Mouse (Mus musculus) midbrain, embryonic 15.5 days (tissue): Measurements from ENCODE around the gene Kcnab1. TPM values are rescaled to one million over a fixed set of nuclear protein-coding genes. Genes with fewer than 3 reads are reported as not detected.
A peak's percentile ranks its signal among the peaks of the same experiment; 100 is the strongest.
"Not testable (repeated sequence)": the region's sequence is repeated elsewhere in the genome, so short reads cannot be mapped to it uniquely, and the experiment has no call there.

Experiments used
- ATAC-seq: fragments of 200-750 bp; cut with Nextera tagmentation; replicated peaks from 2 replicates; pipeline ENCODE4 v1.8.0; 2017; ENCODE audit warnings: moderate TSS enrichment
- H3K27ac ChIP-seq: fragments of 300-500 bp; sonication (generic); 2 replicates; pipeline ENCODE4 v1.5.1; 2015; ENCODE audit warnings: mild to moderate bottlenecking, inconsistent platforms
- H3K27me3 ChIP-seq: fragments of 300-500 bp; sonication (generic); replicated peaks from 2 replicates; pipeline ENCODE4 v1.6.1; 2015; ENCODE audit warnings: inconsistent platforms
- H3K36me3 ChIP-seq: fragments of 300-500 bp; sonication (generic); replicated peaks from 2 replicates; pipeline ENCODE4 v1.6.1; 2015; ENCODE audit warnings: inconsistent platforms
- H3K4me1 ChIP-seq: fragments of 300-500 bp; sonication (generic); 2 replicates; pipeline ENCODE4 v1.6.1; 2015; ENCODE audit warnings: inconsistent platforms
- H3K4me2 ChIP-seq: fragments of 300-500 bp; sonication (generic); 2 replicates; pipeline ENCODE4 v1.6.1; 2015; ENCODE audit warnings: inconsistent platforms, mild to moderate bottlenecking, moderate library complexity
- H3K4me3 ChIP-seq: fragments of 300-500 bp; sonication (generic); 2 replicates; pipeline ENCODE4 v1.5.1; 2015; ENCODE audit warnings: mild to moderate bottlenecking, inconsistent platforms
- H3K9ac ChIP-seq: fragments of 300-500 bp; sonication (generic); 2 replicates; pipeline ENCODE4 v1.6.1; 2015; ENCODE audit warnings: mild to moderate bottlenecking, inconsistent platforms
- H3K9me3 ChIP-seq: fragments of 300-500 bp; sonication (generic); 2 replicates; pipeline ENCODE4 v1.6.1; 2016; ENCODE audit warnings: inconsistent platforms
- WGBS: fragments of 180-500 bp; shearing (Covaris S2); methylation state at CpG from one replicate; pipeline ENCODE4 v1.1.7; 2015; ENCODE audit warnings: mixed read lengths; 5-methylcytosine and 5-hydroxymethylcytosine counted together
- polyA plus RNA-seq: library from polyadenylated mRNA; unstranded; fragments of >200 nt; fragmentation: Nextera tagmentation; extraction: Ambion mirVana; gene quantifications from 2 replicates; pipeline ENCODE4 v1.2.1, GENCODE M21; 2015

Gene Kcnab1
- polyA plus RNA-seq, 1 experiment from 2014 or later, result 6.1 TPM

- under 1% methylated on average over 37 of the region's 37 CpGs for WGBS
- ATAC-seq, result peak; percentile 78
Observed at GRCm38 (mm10) chr3:65391784-65392420, 282.7 kb downstream of the Kcnab1 start.

DNA sequence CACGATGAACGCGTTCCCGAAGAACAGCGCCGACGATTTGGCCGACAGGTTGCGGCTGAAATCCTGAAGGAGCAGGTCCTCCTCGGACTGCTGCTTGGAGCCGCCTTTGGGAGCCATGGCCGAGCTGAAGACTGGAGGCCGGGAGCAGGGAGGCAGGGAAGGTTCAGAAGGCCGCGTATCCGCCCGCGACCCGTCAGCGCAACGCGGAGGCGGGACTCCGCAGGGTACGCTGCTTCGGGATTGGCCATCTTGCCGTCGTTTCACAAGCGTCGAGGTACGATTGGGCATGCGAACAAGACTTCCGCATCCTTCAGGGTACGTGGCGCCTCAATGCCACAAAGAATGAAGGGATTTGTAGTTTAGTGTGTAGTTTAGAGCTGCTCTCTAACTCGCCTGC lies 283.2 kb downstream of the Kcnab1 start, which contains the start of gene Ssr3:
Ssr3 (minus strand) TSS at position 203 of the 397 bp plus-strand sequence.
- no peaks in the 10 kb centered on the region for H3K9me3 ChIP-seq
- no peaks in the 10 kb centered on the region for H3K27me3 ChIP-seq
- H3K27ac ChIP-seq, result peak within 1 kb of the TSS; percentile 92
- H3K36me3 ChIP-seq, result peaks cover 4% of the 10 kb centered on the region
- peak within 1 kb of the TSS; percentile 94 for H3K4me3 ChIP-seq
- peak within 1 kb of the TSS; percentile 97 for H3K9ac ChIP-seq
- peaks cover 13% of the 10 kb centered on the region for H3K4me1 ChIP-seq
- peak within 1 kb of the TSS; percentile 66 for H3K4me2 ChIP-seq
- ATAC-seq, result peak; percentile 100
- under 1% methylated on average over 36 of the region's 36 CpGs for WGBS

More at GRCm38 (mm10) chr3:65391784-65392420, 282.7 kb downstream of the Kcnab1 start:
- peaks cover 8% of the 10 kb centered on the region for H3K36me3 ChIP-seq
- peak overlapping the region; percentile 97 for H3K9ac ChIP-seq
- H3K27ac ChIP-seq, result peak overlapping the region; percentile 92
- H3K4me1 ChIP-seq, result peaks cover 13% of the 10 kb centered on the region
- peak overlapping the region; percentile 66 for H3K4me2 ChIP-seq
- peak overlapping the region; percentile 94 for H3K4me3 ChIP-seq
- no peaks in the 10 kb centered on the region for H3K9me3 ChIP-seq
- no peaks in the 10 kb centered on the region for H3K27me3 ChIP-seq

GRCm38 (mm10) chr3:65395111-65395510 lies 285.9 kb downstream of the Kcnab1 start:
- H3K27ac ChIP-seq, ATAC-seq, H3K27me3 ChIP-seq, H3K36me3 ChIP-seq, H3K4me3 ChIP-seq, H3K4me2 ChIP-seq, H3K9me3 ChIP-seq, H3K9ac ChIP-seq: not testable (repeated sequence)
- H3K4me1 ChIP-seq, result peaks cover 13% of the 10 kb centered on the region
- WGBS, result 82% methylated on average over 1 of the region's 1 CpGs

DNA sequence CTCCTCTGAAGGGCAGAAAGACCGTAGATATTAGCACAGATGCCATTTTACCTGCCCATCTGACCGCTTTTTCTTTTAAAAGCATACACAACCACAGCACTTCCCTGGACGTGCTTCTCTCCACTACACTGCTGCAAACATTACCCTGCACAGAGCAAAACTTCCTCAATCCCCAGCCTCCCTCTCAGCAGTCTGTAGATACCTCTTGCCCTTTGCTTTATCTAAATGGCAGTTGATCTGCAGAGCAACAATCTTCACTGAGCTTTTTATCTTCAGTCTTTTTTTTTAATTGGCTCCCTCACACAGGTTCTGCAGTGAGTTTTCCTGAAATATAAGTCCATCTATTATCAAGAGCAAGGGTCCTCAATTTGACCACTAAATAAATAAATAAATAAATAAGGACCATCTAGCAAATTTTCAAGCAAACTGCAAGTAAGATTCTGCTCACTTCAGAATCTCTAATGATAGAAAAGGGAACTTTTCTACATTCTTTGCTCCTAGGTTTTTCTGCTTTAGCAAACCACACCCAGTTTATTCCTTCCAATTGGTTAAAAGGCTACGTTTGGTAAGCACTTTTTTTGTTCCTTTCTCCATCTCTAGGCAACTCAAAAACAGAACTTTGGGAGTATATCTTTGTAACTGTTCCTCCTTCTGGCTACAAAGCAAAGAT lies 287.8 kb downstream of the Kcnab1 start:
- 91% methylated on average over 4 of the region's 4 CpGs for WGBS
- H3K4me3 ChIP-seq, result no peak overlapping the region
- ATAC-seq, result no peak
- no peaks in the 10 kb centered on the region for H3K36me3 ChIP-seq
- H3K9me3 ChIP-seq, result no peaks in the 10 kb centered on the region
- H3K4me2 ChIP-seq, result no peak overlapping the region
- no peak overlapping the region for H3K27ac ChIP-seq
- H3K9ac ChIP-seq, result no peak overlapping the region
- no peaks in the 10 kb centered on the region; the same call in 1 of the 2 replicates for H3K4me1 ChIP-seq
- no peaks in the 10 kb centered on the region for H3K27me3 ChIP-seq

DNA sequence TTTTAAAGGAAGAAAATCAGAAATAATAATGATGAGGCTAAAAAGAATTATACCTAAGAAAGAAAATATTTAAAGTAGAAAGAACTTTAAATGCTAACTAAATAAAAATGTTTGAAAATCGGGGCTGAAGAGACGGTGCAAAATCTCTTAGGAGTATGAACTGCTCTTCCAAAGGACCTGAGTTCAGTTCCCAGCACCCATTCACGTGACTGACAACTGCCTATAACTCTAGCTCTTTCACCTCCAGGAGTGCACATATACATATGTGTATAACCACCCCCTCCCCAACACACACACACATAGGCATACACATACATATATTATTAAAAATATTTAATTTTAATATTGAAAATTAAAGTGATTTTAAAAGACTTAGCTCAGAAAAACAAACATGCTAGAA lies 288.4 kb downstream of the Kcnab1 start:
- Histone ChIP-seq H3K4me3 (no peak overlapping the region), H3K27me3 (no peaks in the 10 kb centered on the region), H3K36me3 (no peaks in the 10 kb centered on the region), H3K4me2 (no peak overlapping the region), H3K9ac (no peak overlapping the region), H3K9me3 (no peaks in the 10 kb centered on the region), H3K4me1 (no peaks in the 10 kb centered on the region; the same call in 1 of the 2 replicates), H3K27ac (no peak overlapping the region)
- no peak for ATAC-seq
- WGBS, result 92% methylated on average over 3 of the region's 3 CpGs

DNA sequence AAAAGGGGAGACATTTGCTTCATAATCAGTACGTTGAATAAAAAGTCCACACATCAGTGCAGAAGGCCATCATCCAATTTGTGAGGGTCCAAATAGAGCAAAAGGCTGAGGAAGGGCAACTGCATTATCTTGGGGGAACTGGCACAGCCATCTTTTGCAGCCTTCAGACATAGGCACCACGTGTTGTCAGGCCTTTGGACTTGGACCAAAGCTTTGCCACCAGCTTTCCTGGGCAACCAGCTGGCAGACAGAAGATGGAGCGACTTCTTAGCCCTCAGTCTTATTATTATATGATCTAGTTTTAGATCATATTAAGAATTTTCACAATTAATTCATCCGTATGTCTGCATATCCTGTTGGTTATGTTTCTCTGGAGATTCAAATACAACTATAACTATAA lies 296.6 kb downstream of the Kcnab1 start:
- H3K9me3 ChIP-seq, result no peaks in the 10 kb centered on the region
- no peak for ATAC-seq
- H3K9ac ChIP-seq, result no peak overlapping the region
- H3K4me3 ChIP-seq, result no peak overlapping the region
- no peak overlapping the region for H3K4me2 ChIP-seq
- H3K4me1 ChIP-seq, result no peaks in the 10 kb centered on the region
- no peak overlapping the region for H3K27ac ChIP-seq
- H3K36me3 ChIP-seq, result no peaks in the 10 kb centered on the region
- 82% methylated on average over 4 of the region's 4 CpGs for WGBS
- no peaks in the 10 kb centered on the region for H3K27me3 ChIP-seq

DNA sequence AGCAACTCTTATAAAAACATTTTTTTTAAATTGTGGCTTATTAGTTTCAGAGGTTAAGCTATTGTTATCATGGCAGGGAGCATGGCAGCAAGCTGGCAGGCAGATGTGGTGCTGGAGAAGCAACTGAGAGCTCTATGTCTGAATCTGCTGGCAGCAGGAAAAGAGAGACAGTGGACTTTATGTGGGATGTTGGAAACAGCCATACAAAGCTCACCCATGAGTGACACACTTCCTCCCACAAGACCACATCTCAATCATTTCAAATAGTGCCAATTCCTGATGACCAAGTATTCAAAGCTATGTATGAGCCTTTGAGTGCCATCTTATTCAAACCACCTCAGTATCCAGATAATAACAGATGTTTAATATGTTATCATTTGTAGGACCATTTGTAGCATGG lies 298.7 kb downstream of the Kcnab1 start:
- no peaks in the 10 kb centered on the region for H3K9me3 ChIP-seq
- ATAC-seq, result no peak
- H3K9ac ChIP-seq, result no peak overlapping the region
- H3K27me3 ChIP-seq, result no peaks in the 10 kb centered on the region
- H3K4me3 ChIP-seq, result no peak overlapping the region
- H3K4me2 ChIP-seq, result no peak overlapping the region
- H3K36me3 ChIP-seq, result no peaks in the 10 kb centered on the region
- no peak overlapping the region for H3K27ac ChIP-seq
- H3K4me1 ChIP-seq, result no peaks in the 10 kb centered on the region

DNA sequence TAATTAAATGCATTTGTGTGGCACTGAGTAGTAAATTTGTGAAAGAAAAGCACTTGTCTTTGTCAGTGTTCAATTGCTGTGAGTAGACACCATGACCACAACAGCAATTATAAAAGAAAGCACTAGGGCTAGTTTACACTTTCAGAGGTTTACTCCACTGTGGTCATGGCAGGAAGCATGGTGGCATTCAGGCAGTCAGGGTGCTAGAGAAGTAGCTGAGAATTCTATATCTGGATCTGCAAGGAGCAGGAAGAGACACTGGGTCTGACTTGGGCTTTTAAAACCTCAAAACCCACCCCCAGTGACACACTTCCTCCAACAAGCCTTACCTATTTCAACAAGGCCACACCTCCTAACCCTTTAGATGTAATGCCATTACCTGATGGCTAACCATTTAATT lies 307.4 kb downstream of the Kcnab1 start:
- Histone ChIP-seq H3K4me3 (no peak overlapping the region), H3K36me3 (no peaks in the 10 kb centered on the region), H3K4me1 (no peaks in the 10 kb centered on the region), H3K27me3 (no peaks in the 10 kb centered on the region), H3K27ac (no peak overlapping the region), H3K4me2 (no peak overlapping the region), H3K9ac (no peak overlapping the region), H3K9me3 (no peaks in the 10 kb centered on the region)
- ATAC-seq, result no peak

DNA sequence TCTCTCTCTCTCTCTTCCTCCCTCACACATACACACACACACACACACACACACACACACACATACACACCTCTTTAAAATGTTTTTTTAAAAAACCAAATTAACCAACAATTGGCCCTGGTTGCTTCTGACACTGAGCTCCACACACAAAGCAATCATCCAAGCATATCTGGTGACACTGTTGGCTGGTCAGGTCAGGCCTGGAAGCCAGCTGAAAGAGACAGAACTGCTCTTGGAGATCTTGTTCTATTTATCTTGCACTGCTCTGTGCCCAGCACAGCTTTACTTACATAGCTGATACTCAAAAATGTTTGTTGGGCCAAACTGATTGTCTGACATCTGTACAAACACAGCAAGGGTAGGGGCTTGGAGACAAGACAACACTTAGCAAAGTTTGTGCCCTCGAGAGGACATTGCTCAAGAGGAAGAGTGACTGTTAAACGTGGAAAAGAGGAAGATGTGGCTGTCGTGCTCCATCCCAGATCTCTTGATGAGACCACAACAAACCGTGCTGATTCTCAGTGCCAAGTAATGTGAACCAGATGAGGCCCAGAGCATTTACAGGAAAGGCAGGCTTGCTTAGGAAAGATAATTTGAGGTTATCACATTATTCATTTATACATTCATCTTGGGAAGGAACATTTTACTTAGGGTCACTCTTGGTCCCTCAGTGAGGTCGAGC lies 308.9 kb downstream of the Kcnab1 start:
- H3K4me3 ChIP-seq, result no peak overlapping the region
- no peak overlapping the region for H3K4me2 ChIP-seq
- H3K27me3 ChIP-seq, result no peaks in the 10 kb centered on the region
- H3K36me3 ChIP-seq, result no peaks in the 10 kb centered on the region
- no peaks in the 10 kb centered on the region for H3K9me3 ChIP-seq
- no peak overlapping the region for H3K9ac ChIP-seq
- WGBS, result 75% methylated on average over 5 of the region's 5 CpGs
- no peaks in the 10 kb centered on the region for H3K4me1 ChIP-seq
- ATAC-seq, result no peak
- no peak overlapping the region for H3K27ac ChIP-seq

DNA sequence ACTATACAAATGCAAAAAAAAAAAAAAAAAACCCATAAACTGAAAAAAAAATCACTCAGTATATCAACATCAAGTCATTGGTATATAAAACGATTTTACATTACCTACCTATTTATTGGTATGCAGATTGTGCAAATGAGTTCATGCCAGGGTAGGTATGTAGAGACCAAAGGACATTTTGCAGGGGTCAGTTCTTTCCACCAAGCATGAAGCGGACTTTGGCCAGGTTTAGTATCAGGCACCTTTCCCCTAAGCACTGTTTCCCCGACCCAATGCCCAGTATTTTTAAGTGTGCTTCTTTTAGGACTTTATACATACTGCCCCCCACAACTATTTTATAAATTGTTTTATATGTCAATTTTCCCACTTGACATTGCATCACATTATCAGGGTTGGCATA lies 310.5 kb downstream of the Kcnab1 start:
- WGBS, result 91% methylated on average over 3 of the region's 3 CpGs
- ATAC-seq, result no peak
- H3K27ac ChIP-seq, result no peak overlapping the region

More for the DNA sequence above, 310.5 kb downstream of the Kcnab1 start:
- H3K4me1 ChIP-seq, result no peaks in the 10 kb centered on the region
- H3K27me3 ChIP-seq, result no peaks in the 10 kb centered on the region
- H3K36me3 ChIP-seq, result no peaks in the 10 kb centered on the region
- H3K4me2 ChIP-seq, result no peak overlapping the region
- no peak overlapping the region for H3K9ac ChIP-seq
- H3K9me3 ChIP-seq, result no peaks in the 10 kb centered on the region
- no peak overlapping the region for H3K4me3 ChIP-seq
